Mouse (Mus musculus): ENCODE data around the gene Ccng2.

DNA sequence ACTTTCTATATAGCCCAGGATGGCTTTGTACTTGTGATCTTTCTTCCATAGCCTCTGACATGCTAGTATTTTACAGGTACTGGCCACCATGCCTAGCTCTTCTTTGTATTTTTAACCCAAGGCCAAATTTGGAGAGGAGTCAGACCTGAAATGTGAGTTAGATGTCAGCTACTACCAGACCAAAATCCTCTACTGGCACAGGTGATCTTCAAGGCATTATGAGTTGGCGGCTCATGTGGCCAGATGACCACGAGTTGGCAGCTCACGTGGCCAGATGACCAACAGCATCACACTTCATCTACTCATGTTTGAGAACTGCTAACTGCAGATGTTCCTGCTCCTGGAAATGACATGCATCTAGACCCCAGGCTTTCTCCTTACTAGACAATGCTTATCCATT, 48.7 kb upstream of the Ccng2 start:
- no peak for TF ChIP-seq CTCF (IDR thresholded peaks at IDR 0.05; ENCODE audit: control insufficient read depth, insufficient read depth, insufficient replicate concordance, low read depth, low read length)
- TF ChIP-seq POLR2A (IDR thresholded peaks at IDR 0.05; ENCODE audit: control insufficient read depth, low read depth, low read length), result no peak
